Mouse (Mus musculus): Measurements from ENCODE around the gene Vma21. TPM values are rescaled to one million over a fixed set of nuclear protein-coding genes. Genes with fewer than 3 reads are reported as not detected.

Vma21 gene
- 10 to 100 TPM; 35.5 to 38.6 TPM for total RNA-seq (2021)

- DNase-seq: peak in 1 of 2 experiments; percentile 2
Observed at GRCm38 (mm10) chrX:71815631-71816345, at the start of gene Vma21. Gene Vma21 (plus strand): TSS chrX:71815924.

- no peak for DNase-seq
Observed at GRCm38 (mm10) chrX:71767909-71768308, 47.8 kb upstream of the Vma21 start.

- no peak for DNase-seq
Observed at GRCm38 (mm10) chrX:71791106-71791505, 24.6 kb upstream of the Vma21 start.

- no peak for DNase-seq
Observed at GRCm38 (mm10) chrX:71797766-71798165, 18.0 kb upstream of the Vma21 start.

- no peak for DNase-seq
Observed at GRCm38 (mm10) chrX:71798883-71799282, 16.8 kb upstream of the Vma21 start.

- DNase-seq: no peak
Observed at GRCm38 (mm10) chrX:71811966-71812835, 3.5 kb upstream of the Vma21 start.

GRCm38 (mm10) chrX:71816401-71816857 lies 705 bp downstream of the Vma21 start:
- peak; percentile 87 for DNase-seq

GRCm38 (mm10) chrX:71816931-71817361 lies 1.2 kb downstream of the Vma21 start:
- DNase-seq: no peak

GRCm38 (mm10) chrX:71838911-71839310 lies 23.2 kb downstream of the Vma21 start:
- DNase-seq: no peak

GRCm38 (mm10) chrX:71846696-71847095 lies 31.0 kb downstream of the Vma21 start:
- DNase-seq: no peak

GRCm38 (mm10) chrX:71853798-71854197 lies 38.1 kb downstream of the Vma21 start:
- DNase-seq: no peak

Other genes with a start within 250 kb of the Vma21 start
- gene Gpr50, start 152.3 kb upstream of the Vma21 start, total RNA-seq (2021): not detected
- gene Gm1141, start 105.1 kb downstream of the Vma21 start, total RNA-seq (2021): 1 to 10 TPM; 1.2 to 1.4 TPM
- 10 to 100 TPM; 18.4 to 20.6 TPM for gene Prrg3, start 146.7 kb downstream of the Vma21 start, total RNA-seq (2021)
- gene Fate1, start 157.1 kb downstream of the Vma21 start, total RNA-seq (2021): not detected
- not detected for gene Cnga2, start 175.9 kb downstream of the Vma21 start, total RNA-seq (2021)

Measured in layer of hippocampus, postnatal 36 days (tissue).